Mouse (Mus musculus) liver, embryonic 12.5 days (tissue): ENCODE measurements around the gene Dlg2. TPM values are rescaled to one million over a fixed set of nuclear protein-coding genes. Genes with fewer than 3 reads are reported as not detected.

Experiments used
- ATAC-seq: fragments of 200-750 bp; cut with Nextera tagmentation; 2 replicates; pipeline ENCODE4 v1.8.0; 2017; ENCODE audit warnings: moderate number of reproducible peaks, mild to moderate bottlenecking, moderate library complexity
- H3K27ac ChIP-seq: fragments of 300-500 bp; sonication (generic); 2 replicates; pipeline ENCODE4 v1.5.1; 2016; ENCODE audit warnings: mild to moderate bottlenecking
- H3K27me3 ChIP-seq: fragments of 300-500 bp; sonication (generic); replicated peaks from 2 replicates; pipeline ENCODE4 v1.6.1; 2016; ENCODE audit warnings: mild to moderate bottlenecking, moderate library complexity
- H3K36me3 ChIP-seq: fragments of 300-500 bp; sonication (generic); 2 replicates; pipeline ENCODE4 v1.6.1; 2016; ENCODE audit warnings: mild to moderate bottlenecking, moderate library complexity
- H3K4me1 ChIP-seq: fragments of 300-500 bp; sonication (generic); 2 replicates; pipeline ENCODE4 v1.6.1; 2016
- H3K4me2 ChIP-seq: fragments of 300-500 bp; sonication (generic); 2 replicates; pipeline ENCODE4 v1.6.1; 2016; ENCODE audit warnings: mild to moderate bottlenecking, moderate library complexity
- H3K4me3 ChIP-seq: fragments of 300-500 bp; sonication (generic); 2 replicates; pipeline ENCODE4 v1.5.1; 2016; ENCODE audit warnings: mild to moderate bottlenecking, moderate library complexity
- H3K9ac ChIP-seq: fragments of 300-500 bp; sonication (generic); 2 replicates; pipeline ENCODE4 v1.6.1; 2016; ENCODE audit warnings: mild to moderate bottlenecking, moderate library complexity
- H3K9me3 ChIP-seq: fragments of 300-500 bp; sonication (generic); replicated peaks from 2 replicates; pipeline ENCODE4 v1.6.1; 2016; ENCODE audit warnings: mild to moderate bottlenecking, moderate library complexity
- WGBS: fragments of 180-500 bp; shearing (Covaris S2); methylation state at CpG from one replicate; pipeline ENCODE4 v1.1.7; 2016; ENCODE audit not compliant: insufficient replicate concordance; 5-methylcytosine and 5-hydroxymethylcytosine counted together
- polyA plus RNA-seq: library from polyadenylated mRNA; unstranded; fragments of >200 nt; fragmentation: Nextera tagmentation; extraction: Ambion mirVana; gene quantifications from 2 replicates; pipeline ENCODE4 v1.2.1, GENCODE M21; 2016

Dlg2 gene
- polyA plus RNA-seq, 1 experiment from 2014 or later = 1.1 TPM

DNA sequence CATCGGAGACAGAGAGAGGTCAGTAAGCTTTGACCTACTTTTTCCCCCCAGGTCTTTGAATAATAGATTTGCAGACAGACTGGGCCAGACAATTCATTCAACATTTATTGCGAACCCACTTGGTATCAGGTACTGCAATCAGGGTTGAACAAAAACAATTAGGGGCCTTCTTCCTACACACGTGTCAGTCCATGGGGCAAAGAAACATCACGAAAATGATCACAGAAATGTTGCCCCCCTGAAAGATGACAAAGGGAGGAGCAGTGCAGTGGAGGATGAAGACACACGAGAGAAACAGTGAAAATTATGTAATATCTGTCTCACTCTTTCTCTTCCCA is 966.9 kb downstream of the Dlg2 start:
- Histone ChIP-seq H3K9me3 (no peaks in the 10 kb centered on the region), H3K4me2 (no peak overlapping the region), H3K4me3 (no peak overlapping the region), H3K27me3 (no peaks in the 10 kb centered on the region), H3K4me1 (no peaks in the 10 kb centered on the region), H3K27ac (no peak overlapping the region), H3K9ac (no peak overlapping the region), H3K36me3 (no peaks in the 10 kb centered on the region)
- no peak for ATAC-seq
- WGBS = 63% methylated on average over 5 of the region's 5 CpGs

DNA sequence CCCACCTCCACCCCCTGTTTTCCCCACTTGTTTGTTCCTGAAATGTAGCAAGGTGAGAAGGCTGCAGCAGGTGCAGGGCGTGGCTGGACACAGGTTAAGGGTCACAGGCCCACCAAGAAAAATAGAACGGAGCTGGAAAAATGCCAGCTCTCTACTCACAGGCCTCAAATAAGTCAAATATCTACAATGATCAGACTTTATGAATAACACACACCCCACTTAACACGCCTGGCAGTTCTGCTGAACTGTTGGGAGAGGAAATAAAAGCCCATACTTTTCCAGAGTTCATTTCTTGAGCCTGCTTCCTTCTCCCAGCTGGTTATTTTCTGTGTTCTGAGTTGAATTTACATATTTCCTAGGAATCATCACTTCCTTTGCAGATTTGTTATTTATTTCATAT is 967.4 kb downstream of the Dlg2 start:
- H3K27me3 ChIP-seq = no peaks in the 10 kb centered on the region
- H3K36me3 ChIP-seq = no peaks in the 10 kb centered on the region
- H3K9me3 ChIP-seq = no peaks in the 10 kb centered on the region
- H3K4me1 ChIP-seq = no peaks in the 10 kb centered on the region
- no peak overlapping the region for H3K27ac ChIP-seq
- H3K4me3 ChIP-seq = no peak overlapping the region
- ATAC-seq = no peak
- 48% methylated on average over 3 of the region's 3 CpGs for WGBS
- no peak overlapping the region for H3K9ac ChIP-seq
- H3K4me2 ChIP-seq = no peak overlapping the region

DNA sequence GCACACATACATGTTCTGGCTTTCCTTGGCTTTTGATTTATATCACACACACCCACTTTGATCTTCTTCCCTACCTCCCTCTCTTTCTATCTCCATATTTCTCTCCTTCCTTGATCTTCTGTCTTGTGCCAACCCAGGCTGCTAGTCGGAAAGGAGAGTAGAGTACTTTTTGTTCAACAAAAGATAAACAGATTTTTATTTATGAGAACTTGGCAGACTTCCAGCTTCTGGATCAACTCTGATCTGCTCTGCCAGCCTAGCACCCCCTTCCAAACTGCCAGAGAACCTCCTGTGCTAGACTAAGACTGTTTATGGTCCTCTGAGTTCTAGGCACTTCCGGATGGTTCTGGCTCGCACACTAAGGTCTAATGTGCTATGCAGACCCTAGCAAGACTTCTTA is 968.3 kb downstream of the Dlg2 start:
- WGBS = 61% methylated on average over 3 of the region's 3 CpGs
- no peak overlapping the region for H3K4me2 ChIP-seq
- H3K4me1 ChIP-seq = no peaks in the 10 kb centered on the region
- no peak for ATAC-seq
- no peak overlapping the region for H3K27ac ChIP-seq
- no peaks in the 10 kb centered on the region for H3K9me3 ChIP-seq
- no peak overlapping the region for H3K9ac ChIP-seq
- H3K36me3 ChIP-seq = no peaks in the 10 kb centered on the region
- H3K27me3 ChIP-seq = no peaks in the 10 kb centered on the region
- no peak overlapping the region for H3K4me3 ChIP-seq

DNA sequence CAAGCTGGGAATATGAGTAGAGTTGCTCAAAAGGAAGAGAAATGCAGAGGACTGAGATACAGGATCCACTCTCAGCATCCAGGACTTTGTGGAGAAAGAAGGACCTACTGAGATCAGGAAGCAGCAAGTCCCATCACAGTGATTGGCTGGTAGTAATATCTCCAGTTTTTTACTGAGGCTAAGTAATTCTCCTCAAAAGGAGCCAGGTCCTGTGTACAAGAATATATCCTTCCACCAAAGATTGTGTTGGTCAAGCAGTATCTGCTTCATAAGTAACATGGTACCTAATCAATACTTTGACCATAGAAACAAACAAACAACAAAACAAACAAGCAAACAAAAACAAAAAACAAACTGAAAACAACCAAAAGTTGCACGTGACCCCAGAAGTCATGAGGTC is 980.3 kb downstream of the Dlg2 start:
- 9% methylated on average over 1 of the region's 1 CpGs for WGBS

DNA sequence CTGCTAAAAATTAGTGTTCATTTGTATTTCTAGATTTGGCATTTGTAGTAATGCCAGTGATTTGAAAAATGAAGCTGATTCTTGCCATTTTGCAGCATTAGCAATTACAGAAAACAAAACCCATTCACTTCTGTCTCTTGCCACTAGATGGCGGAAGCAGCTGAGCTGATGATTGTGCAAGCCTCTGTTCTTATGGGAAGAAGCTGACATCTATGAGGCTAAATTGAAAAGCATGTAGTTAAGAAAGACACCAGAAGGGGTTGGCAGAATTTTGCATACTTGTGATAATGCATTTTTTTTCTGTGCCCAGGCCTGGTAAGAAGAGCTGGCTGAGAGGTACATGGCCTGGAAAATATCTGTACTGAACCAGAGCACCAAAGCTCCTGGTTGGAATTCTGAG is 980.7 kb downstream of the Dlg2 start:
- no peaks in the 10 kb centered on the region for H3K36me3 ChIP-seq
- no peaks in the 10 kb centered on the region for H3K27me3 ChIP-seq
- H3K9ac ChIP-seq = no peak overlapping the region
- H3K9me3 ChIP-seq = no peaks in the 10 kb centered on the region
- no peak for ATAC-seq
- H3K4me3 ChIP-seq = no peak overlapping the region
- H3K4me1 ChIP-seq = no peaks in the 10 kb centered on the region
- H3K4me2 ChIP-seq = no peak overlapping the region
- no peak overlapping the region for H3K27ac ChIP-seq
- WGBS = 0% methylated on average over 1 of the region's 1 CpGs

More for the DNA sequence above, 980.3 kb downstream of the Dlg2 start:
- Histone ChIP-seq H3K4me1 (no peaks in the 10 kb centered on the region), H3K9me3 (no peaks in the 10 kb centered on the region), H3K27me3 (no peaks in the 10 kb centered on the region), H3K4me3 (no peak overlapping the region), H3K4me2 (no peak overlapping the region), H3K27ac (no peak overlapping the region), H3K36me3 (no peaks in the 10 kb centered on the region), H3K9ac (no peak overlapping the region)
- no peak for ATAC-seq

DNA sequence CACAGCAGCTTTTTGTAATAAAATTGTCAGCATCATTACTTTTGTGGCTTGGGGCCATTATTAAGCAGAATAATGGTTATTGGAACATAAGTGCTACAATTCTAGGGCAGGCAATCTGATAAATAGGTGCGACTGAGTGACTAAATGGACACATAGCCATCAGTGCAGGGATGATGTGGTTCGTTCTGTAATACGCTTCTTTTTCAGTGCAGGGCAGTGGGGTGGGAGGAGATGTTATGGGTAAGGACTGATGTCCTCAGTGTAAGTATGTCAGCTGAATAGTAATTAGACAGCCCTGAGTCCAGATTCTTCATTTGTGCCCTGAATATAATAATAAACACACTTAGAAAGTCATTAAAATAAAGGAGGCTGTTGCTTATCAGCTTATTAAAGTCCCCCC is 984.9 kb downstream of the Dlg2 start:
- WGBS = 76% methylated on average over 3 of the region's 3 CpGs
- no peaks in the 10 kb centered on the region for H3K9me3 ChIP-seq
- no peak overlapping the region for H3K27ac ChIP-seq
- H3K27me3 ChIP-seq = no peaks in the 10 kb centered on the region
- H3K9ac ChIP-seq = no peak overlapping the region
- ATAC-seq = no peak
- no peak overlapping the region for H3K4me3 ChIP-seq
- no peaks in the 10 kb centered on the region for H3K4me1 ChIP-seq
- H3K4me2 ChIP-seq = no peak overlapping the region
- no peaks in the 10 kb centered on the region for H3K36me3 ChIP-seq

DNA sequence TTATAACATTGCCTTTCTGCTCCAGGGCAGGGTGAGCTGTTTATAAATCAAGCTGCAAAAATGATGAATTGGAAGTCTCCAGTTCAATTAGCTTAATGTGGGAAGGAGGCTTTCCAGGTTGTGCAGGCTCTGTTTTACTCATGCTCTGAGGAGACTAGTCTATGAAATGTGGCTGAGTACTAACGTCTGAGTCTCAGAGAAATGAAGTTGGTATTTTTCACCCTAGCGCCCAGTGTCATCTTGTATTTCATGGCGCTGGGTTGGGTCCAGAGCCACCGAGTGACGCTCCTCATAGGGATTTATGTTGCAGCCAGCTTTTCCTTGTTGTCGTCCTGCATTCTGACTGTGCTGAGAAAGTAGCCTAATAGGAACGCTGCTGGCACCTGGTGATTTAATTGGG is 986.8 kb downstream of the Dlg2 start:
- no peaks in the 10 kb centered on the region for H3K36me3 ChIP-seq
- H3K9me3 ChIP-seq = no peaks in the 10 kb centered on the region
- ATAC-seq = no peak
- H3K4me3 ChIP-seq = no peak overlapping the region
- no peaks in the 10 kb centered on the region for H3K27me3 ChIP-seq
- H3K4me2 ChIP-seq = no peak overlapping the region
- H3K27ac ChIP-seq = no peak overlapping the region
- WGBS = 62% methylated on average over 7 of the region's 7 CpGs
- H3K4me1 ChIP-seq = no peaks in the 10 kb centered on the region
- no peak overlapping the region for H3K9ac ChIP-seq

DNA sequence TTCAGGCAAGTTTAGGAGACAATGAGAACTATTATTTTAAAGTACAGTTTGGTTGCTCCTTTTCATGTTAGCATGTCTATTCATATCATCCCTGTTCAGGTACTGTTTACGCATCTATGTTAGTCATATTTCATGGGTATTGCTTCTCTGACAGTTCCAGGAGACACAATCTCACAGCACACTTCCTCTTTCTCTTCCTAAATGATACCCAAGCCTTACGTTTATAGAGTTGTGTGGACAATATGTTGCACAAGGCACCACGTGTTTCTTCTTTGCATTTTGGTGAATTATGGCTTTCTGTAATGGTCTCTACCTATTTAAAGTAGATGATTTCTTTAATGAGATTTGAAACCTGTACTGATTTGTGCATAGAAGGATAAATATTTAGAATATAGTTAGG is 990.6 kb downstream of the Dlg2 start:
- H3K4me2 ChIP-seq = no peak overlapping the region
- no peak overlapping the region for H3K9ac ChIP-seq
- H3K36me3 ChIP-seq = no peaks in the 10 kb centered on the region
- H3K27ac ChIP-seq = no peak overlapping the region
- ATAC-seq = no peak
- H3K27me3 ChIP-seq = no peaks in the 10 kb centered on the region
- no peaks in the 10 kb centered on the region for H3K9me3 ChIP-seq
- WGBS = 32% methylated on average over 3 of the region's 3 CpGs
- no peak overlapping the region for H3K4me3 ChIP-seq
- H3K4me1 ChIP-seq = no peaks in the 10 kb centered on the region

DNA sequence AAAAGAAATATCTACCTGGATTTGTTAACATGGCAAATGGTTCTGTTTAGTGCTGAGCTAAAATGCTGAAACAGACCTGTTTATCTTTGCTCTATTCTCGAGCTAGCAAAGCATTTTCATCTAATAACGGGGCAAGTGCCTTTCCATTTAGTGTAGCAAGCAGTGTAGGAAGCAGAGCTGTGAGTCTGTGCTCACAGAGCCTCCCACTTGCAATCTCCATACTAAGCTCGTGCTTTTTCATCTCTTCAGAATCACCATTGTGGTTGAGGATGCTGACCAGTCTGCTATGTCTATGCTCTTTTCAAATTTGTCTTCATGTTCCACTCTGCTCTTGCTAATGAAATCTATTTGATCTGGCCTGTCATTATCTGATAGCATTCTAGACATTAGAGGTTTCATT is 1002.7 kb downstream of the Dlg2 start:
- Histone ChIP-seq H3K4me2 (no peak overlapping the region), H3K4me1 (no peaks in the 10 kb centered on the region), H3K4me3 (no peak overlapping the region), H3K27me3 (no peaks in the 10 kb centered on the region), H3K9ac (no peak overlapping the region), H3K36me3 (no peaks in the 10 kb centered on the region), H3K9me3 (no peaks in the 10 kb centered on the region), H3K27ac (no peak overlapping the region)
- no peak for ATAC-seq
- 49% methylated on average over 3 of the region's 3 CpGs for WGBS

DNA sequence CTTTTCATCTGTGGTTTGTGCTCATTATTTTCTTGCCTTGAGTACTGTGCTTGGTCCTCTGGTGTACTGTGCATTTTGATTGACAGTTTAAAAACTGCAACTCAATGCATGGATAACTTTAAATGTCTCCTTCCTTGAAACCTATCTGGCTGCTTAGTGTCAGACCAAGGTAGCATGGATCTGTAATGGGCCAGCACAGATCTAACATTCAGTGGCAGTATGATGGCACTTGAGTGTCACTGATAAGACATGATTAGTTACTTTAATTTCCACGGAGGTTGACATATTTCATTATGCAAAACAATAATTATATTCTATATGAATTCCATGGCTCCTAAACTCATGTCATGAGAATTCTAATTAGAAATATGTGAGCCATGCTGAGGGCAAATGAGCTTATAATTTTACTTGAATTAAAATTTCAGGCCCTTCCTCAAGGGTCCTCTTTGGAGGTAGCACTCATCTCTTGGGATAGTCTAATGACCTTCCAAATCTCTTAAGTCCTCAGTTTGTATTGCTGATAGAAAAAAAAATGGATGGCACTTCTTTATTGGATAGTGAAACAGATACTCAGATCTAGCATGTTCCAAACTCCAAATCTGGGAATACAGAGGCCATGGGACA is 1005.2 kb downstream of the Dlg2 start:
- Histone ChIP-seq H3K4me2 (no peak overlapping the region), H3K4me1 (no peaks in the 10 kb centered on the region), H3K4me3 (no peak overlapping the region), H3K9ac (no peak overlapping the region), H3K27me3 (no peaks in the 10 kb centered on the region), H3K9me3 (no peaks in the 10 kb centered on the region), H3K36me3 (no peaks in the 10 kb centered on the region), H3K27ac (no peak overlapping the region)
- no peak for ATAC-seq
- 71% methylated on average over 1 of the region's 1 CpGs for WGBS

DNA sequence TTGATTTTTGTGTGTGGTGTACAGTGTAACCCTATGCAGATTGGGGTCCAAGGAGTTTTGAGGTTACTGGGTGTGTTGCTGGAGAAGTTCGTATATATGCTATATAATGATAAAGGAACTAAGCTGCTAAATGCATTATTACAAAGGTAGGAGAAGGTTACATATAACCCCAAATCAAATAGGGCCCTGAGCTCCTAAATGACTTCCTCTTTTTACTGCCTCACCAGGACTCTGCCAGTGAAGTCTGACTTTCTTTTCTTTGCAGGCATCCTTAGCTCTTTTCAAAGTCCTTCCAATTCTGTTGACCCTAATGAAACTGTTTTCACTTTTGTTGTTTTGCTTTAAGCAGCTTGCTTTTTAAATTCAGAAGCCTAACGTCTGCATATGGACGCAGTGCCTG is 1016.8 kb downstream of the Dlg2 start:
- Histone ChIP-seq H3K9me3 (no peaks in the 10 kb centered on the region), H3K36me3 (no peaks in the 10 kb centered on the region), H3K4me2 (no peak overlapping the region), H3K27me3 (no peaks in the 10 kb centered on the region), H3K9ac (no peak overlapping the region), H3K27ac (no peak overlapping the region), H3K4me3 (no peak overlapping the region), H3K4me1 (no peaks in the 10 kb centered on the region)
- 62% methylated on average over 3 of the region's 3 CpGs for WGBS
- ATAC-seq = no peak

DNA sequence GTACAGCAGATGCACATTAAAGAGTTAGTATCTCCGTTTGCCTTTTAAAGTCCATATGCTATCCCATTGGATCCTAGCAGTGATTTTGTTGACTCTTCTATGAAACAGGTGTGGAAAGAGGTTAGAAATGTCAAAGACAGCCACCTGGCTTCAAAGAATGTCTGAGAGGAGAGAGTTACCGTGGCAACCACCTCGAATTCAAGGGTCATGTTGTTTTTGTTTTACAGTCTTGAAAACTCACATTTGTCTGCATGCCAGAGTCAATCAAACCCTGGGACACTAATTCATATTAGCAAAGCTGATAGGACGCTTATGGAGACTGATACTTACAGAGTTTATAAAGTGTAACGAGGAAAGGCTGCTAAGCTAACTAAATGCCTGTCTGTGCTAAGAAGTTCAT is 1019.1 kb downstream of the Dlg2 start:
- no peak for ATAC-seq

DNA sequence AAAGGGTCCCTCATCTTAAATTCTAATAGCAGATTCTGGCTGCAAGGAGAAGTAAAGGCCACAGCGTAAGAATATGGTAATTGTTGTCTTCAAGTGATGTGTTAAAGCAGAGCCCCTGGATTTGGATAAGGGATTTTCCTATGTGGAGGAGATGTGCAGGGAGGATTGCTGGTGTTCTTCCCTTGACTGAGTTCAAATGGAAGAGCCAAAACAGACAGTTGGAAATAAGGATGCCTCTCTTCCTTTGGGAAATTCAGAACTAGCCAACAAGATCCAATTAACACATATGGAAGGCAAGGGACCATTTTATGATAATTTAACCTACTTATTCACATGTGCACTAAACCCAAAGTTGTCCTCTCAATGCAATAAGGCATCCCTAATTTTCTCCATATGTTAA is 1034.6 kb downstream of the Dlg2 start:
- no peak overlapping the region for H3K4me3 ChIP-seq
- H3K9ac ChIP-seq = no peak overlapping the region
- 68% methylated on average over 1 of the region's 1 CpGs for WGBS
- no peak overlapping the region for H3K4me2 ChIP-seq
- H3K27me3 ChIP-seq = no peaks in the 10 kb centered on the region
- no peak overlapping the region for H3K27ac ChIP-seq
- no peaks in the 10 kb centered on the region for H3K36me3 ChIP-seq
- no peaks in the 10 kb centered on the region for H3K9me3 ChIP-seq
- ATAC-seq = no peak
- H3K4me1 ChIP-seq = no peaks in the 10 kb centered on the region

More for the DNA sequence above, 1019.1 kb downstream of the Dlg2 start:
- H3K4me3 ChIP-seq = no peak overlapping the region
- no peak overlapping the region for H3K9ac ChIP-seq
- no peaks in the 10 kb centered on the region for H3K9me3 ChIP-seq
- no peaks in the 10 kb centered on the region for H3K36me3 ChIP-seq
- H3K27me3 ChIP-seq = no peaks in the 10 kb centered on the region
- no peak overlapping the region for H3K4me2 ChIP-seq
- 59% methylated on average over 5 of the region's 5 CpGs for WGBS
- no peaks in the 10 kb centered on the region for H3K4me1 ChIP-seq
- H3K27ac ChIP-seq = no peak overlapping the region
